Mouse (Mus musculus): Measurements from ENCODE around the gene Ifit3b. TPM values are rescaled to one million over a fixed set of nuclear protein-coding genes. Genes with fewer than 3 reads are reported as not detected.

Gene Ifit3b
- 0.71 TPM in 1 of 2 replicates, not detected in the other for polyA plus RNA-seq (2012; ENCODE audit: low replicate concordance)

GRCm38 (mm10) chr19:34607237-34608051 is at the start of gene Ifit3b:
Gene Ifit3b (plus strand): TSS chr19:34607970.

GRCm38 (mm10) chr19:34583126-34583766 is 24.5 kb upstream of the Ifit3b start, which contains the start of gene Ifit3:
Gene Ifit3 (plus strand): TSS chr19:34583531.

GRCm38 (mm10) chr19:34601888-34602287 is 5.9 kb upstream of the Ifit3b start, which contains the start of gene Ifit1bl1:
Gene Ifit1bl1 (minus strand): TSS chr19:34601956.

GRCm38 (mm10) chr19:34640623-34641022 is 32.9 kb downstream of the Ifit3b start, which contains the start of the genes Ifit1bl2 and Ifit1:
Gene Ifit1bl2 (minus strand): TSS chr19:34640743.
Gene Ifit1 (plus strand): TSS chr19:34640871.

Other genes with a start within 250 kb of the Ifit3b start
- 0.67 TPM in 1 of 2 replicates, not detected in the other for gene Ch25h, start 132.8 kb upstream of the Ifit3b start, polyA plus RNA-seq (2012; ENCODE audit: low replicate concordance)
- gene Lipa, start 80.5 kb upstream of the Ifit3b start, polyA plus RNA-seq (2012; ENCODE audit: low replicate concordance): 0.57 and 2.6 TPM in 2 replicates
- gene Ifit2, start 57.3 kb upstream of the Ifit3b start, polyA plus RNA-seq (2012; ENCODE audit: low replicate concordance): 0.06 and 0.26 TPM in 2 replicates
- gene Ifit3, start 24.4 kb upstream of the Ifit3b start, polyA plus RNA-seq (2012; ENCODE audit: low replicate concordance): 0.26 and 0.62 TPM in 2 replicates
- gene Ifit1bl1, start 6.0 kb upstream of the Ifit3b start, polyA plus RNA-seq (2012; ENCODE audit: low replicate concordance): 0.31 TPM in 1 of 2 replicates, not detected in the other
- gene Ifit1bl2, start 32.8 kb downstream of the Ifit3b start, polyA plus RNA-seq (2012; ENCODE audit: low replicate concordance): 0.16 TPM in 1 of 2 replicates, not detected in the other
- gene Ifit1, start 32.9 kb downstream of the Ifit3b start, polyA plus RNA-seq (2012; ENCODE audit: low replicate concordance): 0.15 and 0.25 TPM in 2 replicates
- gene Slc16a12, start 139.3 kb downstream of the Ifit3b start, polyA plus RNA-seq (2012; ENCODE audit: low replicate concordance): 0.05 TPM in 1 of 2 replicates, not detected in the other